Mouse (Mus musculus) forelimb bud, embryonic 11.5 days (tissue): ENCODE measurements at regions not wholly inside any gene's neighbourhood (a gene's known extent, or its start where the extent isn't known, plus 50 kb on each side); places are given as distances from the start of the nearest gene placed in this dataset.

Experiments
- DNase-seq: peaks from one replicate; pipeline ENCODE4 v3.0.0-alpha.2; 2012; ENCODE audit warnings: low read depth, low spot score

DNA sequence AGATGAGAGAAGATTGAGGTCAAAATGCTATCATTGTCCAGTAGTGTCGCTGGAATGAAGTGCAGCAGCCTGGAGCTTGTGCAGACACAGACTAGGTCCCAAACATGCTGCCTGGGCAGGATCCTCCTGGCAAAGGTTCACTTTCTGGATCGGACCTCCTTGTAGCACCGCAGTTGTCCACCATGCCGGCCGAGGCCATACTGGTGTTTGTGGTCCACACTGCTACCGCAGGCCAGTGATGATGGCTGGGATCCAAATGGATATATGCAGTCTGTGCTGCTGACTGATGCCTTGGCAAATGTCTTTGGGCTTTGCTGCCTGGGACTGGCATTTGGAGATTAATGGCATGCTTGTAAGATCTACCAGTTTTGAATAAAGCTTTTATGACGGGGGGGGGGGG, 174.5 kb upstream of the Tas2r134 start:
- no peak for DNase-seq

DNA sequence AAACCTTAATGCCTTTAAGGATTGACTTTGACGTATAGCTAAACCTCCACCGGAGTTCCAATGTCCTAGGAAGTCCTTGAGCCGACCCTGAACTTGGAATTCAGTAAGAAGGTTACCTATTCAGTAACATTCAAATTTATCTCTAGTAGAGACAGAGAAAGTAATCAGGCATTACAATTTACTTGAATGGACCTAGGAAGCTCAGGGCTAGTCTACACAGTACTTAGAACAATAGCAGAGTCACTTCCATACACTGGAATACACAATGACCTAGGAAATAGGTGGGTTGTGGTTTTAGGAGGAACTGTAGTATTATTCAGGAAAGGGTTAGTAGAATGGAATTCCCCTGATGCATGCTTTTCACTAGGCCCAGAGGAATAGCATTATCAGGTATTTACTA, 179.2 kb upstream of the Tas2r134 start:
- no peak for DNase-seq

- no peak for DNase-seq
These were observed 179.7 kb upstream of the Tas2r134 start for GRCm38 (mm10) chr2:51447616-51448015.

DNA sequence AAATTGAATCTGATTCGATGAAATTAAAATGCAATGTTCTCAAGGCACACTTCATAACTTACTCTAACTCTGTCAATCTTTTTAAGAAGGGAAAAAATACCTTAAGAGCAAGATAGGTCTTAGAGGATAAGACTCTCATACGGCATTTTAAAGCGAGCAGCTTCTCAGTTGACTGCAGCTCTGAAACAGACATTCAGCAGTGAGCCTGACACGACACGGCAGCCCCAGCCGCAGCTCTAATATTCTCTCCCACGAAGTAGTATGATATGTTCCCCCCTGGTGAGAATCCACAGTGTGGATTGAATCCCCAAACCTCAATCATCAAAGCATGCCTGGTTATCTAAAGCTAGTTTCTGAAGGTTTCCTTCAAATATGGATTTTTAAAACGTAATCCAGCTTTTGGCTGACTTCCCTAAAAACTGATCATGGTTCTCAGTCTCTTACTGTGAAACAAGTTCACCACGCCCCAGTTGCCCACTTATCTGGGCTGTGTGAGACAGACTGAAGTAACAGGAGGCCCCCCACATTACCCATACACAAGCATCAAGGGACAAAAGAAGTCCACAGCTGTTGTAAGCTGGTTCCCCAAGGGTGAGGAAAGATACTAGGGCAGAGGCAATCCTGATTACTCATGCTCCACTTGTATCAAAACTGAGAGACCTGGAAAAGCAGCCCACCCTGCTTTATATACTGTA, 182.8 kb upstream of the Tas2r134 start:
- no peak for DNase-seq

- no peak for DNase-seq
These were observed 183.4 kb upstream of the Tas2r134 start for GRCm38 (mm10) chr2:51443946-51444345.

DNA sequence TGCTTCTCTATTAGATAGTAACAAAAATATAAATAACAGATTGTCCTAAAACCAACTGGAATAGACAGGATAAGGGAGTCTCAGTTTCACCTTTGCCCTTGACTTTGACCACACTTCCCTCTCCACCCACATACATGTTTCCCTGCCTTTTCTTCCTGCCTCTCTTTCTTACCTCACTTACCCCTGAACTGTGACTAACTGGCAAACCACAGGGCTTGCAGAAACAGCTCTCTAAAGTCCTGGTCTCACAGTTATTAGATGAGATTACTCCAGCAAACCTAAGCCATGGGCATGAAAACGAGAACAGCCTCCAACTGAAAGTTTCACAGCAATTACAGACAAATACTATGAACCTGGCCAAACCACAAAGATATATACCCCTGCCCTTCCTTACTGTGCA, 188.3 kb upstream of the Tas2r134 start:
- DNase-seq = no peak

GRCm38 (mm10) chr2:51436590-51436989, 190.7 kb upstream of the Tas2r134 start:
- no peak for DNase-seq

GRCm38 (mm10) chr2:51431564-51431963, 195.7 kb upstream of the Tas2r134 start:
- no peak for DNase-seq

- DNase-seq = no peak
These were observed 197.6 kb upstream of the Tas2r134 start for GRCm38 (mm10) chr2:51429716-51430115.

GRCm38 (mm10) chr2:51422442-51422841, 204.9 kb upstream of the Tas2r134 start:
- peak; percentile 52 for DNase-seq

DNA sequence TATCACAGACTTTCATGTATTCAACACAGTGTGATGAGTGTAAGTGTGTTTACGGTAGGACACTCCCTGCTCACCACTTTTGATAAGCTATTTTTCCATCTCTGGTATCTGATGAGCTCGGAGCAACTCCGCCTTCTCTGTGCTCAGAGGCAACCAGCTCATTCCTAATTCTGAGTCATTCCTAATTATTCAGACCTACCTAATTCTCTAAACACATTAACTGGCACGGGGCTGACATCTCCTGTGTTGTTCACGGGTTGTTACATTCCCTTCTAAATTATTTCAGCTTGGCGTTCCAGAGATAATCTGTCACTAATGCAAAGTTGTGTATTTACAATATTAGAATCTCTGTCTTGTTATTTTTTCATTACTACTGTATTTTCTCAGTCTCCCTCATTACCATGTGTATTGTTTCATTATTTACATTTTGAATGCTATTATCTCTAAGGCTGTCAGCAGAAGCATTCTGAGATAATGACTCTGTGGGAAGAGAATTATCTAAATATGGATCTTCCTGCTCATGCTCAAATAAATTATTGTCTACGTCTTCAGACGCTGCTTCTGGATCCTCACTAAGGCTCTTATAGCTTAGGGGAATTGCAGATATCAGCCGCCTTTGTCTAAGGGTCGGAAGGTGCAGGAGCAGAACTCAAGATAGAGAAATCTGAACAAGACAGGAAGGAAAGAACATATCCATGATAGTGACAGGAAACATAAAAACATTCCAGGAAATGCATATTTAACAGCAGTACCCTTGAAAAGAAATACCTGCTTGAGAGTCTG, 209.2 kb upstream of the Tas2r134 start:
- no peak for DNase-seq

GRCm38 (mm10) chr2:51388390-51388789, 238.9 kb upstream of the Tas2r134 start:
- DNase-seq = no peak

DNA sequence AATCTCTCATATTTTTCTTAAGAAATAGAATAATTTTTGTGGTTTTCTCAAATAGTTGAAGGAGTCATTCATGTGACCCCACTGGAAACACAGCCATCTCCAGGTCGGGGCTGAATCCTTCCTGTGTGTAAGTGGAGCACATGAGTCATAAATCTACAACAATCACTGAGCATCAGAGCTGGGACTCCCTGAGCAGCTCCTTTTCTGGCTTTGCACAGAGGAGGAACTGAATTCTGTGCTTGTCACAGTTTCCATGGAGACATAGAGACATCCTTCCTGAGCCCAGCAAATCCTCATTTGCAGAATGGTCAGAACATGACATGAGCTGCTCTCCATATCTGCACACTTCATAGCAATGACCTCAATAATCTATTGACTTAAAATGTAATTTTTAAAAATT, 238.2 kb upstream of the Rnd3 start:
- no peak for DNase-seq

GRCm38 (mm10) chr2:51376597-51376996, 227.7 kb upstream of the Rnd3 start:
- DNase-seq = no peak

- DNase-seq = no peak
These were observed 225.7 kb upstream of the Rnd3 start for GRCm38 (mm10) chr2:51374636-51375035.

DNA sequence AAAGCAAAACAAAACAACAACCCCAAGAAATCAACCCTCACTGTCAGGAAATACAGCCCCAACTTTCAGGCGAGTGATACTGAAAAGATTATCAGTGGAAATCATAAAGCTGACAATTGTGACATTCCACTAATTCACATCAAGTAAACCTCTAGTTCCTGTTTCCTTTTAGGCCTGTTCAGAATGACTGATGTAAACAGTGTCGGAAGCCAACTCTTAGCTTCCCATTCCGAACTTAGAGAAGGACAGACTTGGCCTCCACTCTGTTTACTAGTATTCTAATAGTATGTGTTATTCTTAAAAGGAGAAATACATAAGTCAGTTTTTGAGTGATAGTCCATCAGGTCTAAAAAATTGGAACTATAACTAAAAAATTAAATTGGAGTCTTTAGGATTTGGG, 223.9 kb upstream of the Rnd3 start:
- no peak for DNase-seq

DNA sequence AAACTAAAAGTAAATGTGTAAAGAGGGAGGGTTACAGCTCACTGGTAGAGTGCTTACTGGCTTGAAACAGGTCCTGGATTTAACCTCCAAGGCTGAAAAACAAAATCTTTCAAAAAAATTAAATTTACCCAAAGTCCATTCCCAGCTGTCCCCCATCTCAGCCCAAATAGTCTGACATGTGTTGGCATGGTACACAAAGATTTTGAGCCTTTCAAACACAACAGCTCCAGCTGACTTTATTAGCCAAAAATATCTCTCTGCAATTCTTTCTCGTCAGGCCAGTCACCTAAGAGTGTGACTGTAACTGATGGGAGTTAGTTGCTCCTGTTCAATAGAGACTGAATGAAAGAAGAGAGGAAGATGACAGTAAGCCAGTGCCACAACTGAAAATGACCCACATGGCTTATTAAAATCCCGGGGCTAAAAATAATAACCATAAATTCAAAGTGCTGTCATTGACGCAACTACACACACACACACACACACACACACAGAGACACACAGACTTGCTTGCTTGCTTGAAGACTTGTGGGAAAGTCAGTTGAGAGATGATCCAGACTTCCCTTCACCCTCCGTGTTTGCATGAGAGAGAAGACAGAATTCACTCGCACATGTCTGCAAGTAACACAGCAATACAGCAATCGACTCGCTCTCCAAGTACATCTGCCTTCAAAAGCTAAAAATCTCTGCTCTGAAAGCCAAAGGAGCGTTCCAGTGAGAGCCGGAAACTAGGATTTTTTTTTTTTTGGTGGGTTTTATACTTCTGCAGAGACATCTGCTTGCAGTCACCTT, 214.1 kb upstream of the Rnd3 start:
- no peak for DNase-seq

GRCm38 (mm10) chr2:51355281-51355680, 206.4 kb upstream of the Rnd3 start:
- no peak for DNase-seq

DNA sequence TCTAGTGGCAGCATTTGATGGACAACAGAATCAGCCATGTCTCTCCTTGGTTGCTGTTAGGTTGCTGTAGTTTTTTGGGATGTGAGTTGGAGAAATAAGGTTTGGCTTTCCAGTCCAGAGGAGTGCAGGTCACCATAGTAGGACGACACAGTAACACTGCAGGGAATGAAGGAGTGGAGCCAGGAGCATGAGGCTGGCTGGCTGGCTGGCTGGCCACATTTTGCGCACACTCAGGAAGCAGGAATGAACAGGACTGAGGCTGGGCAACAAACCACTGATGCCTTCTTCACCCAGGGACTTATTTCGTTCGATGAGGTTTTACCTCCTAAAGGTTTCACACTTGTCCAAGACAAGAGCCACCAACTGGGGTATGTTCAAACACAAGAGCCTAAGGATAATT, 205.9 kb upstream of the Rnd3 start:
- no peak for DNase-seq

DNA sequence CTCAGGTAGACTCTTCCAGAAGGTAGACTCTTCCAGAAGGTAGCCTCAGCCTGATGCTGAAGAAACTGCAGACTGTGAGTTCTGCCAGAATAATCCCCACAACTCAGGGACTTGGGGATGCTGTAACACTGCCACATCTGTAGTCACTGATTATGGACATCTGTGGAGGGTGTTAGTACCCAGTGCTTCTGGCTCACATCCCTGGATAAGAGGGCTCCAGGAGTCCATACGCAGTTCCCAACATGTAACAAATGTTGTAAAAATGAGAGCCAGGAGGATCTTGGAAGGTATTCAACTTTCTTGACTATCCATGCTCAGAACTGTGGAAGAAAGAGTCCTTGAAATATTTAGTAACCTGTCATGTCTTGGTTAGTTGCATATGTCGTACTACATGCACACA, 200.7 kb upstream of the Rnd3 start:
- no peak for DNase-seq

DNA sequence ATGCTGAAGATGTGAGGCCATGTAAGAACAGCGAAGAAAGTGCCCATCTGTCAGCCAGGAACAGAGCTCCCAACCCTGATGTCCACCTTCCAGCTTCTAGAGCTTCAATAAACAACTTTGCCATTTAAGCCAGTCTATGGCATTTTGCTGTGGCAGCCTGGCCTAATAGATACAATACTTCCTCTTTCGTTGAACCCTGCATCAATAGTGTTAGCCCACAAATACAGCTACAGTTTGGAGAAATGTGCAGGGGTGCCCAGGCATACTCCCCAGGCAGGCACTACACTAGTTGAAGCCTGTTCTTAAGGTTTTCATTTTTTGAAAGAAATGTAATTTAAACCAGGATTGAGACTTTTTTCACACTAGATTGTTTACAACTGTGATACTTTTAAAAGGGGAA, 199.9 kb upstream of the Rnd3 start:
- DNase-seq = no peak

DNA sequence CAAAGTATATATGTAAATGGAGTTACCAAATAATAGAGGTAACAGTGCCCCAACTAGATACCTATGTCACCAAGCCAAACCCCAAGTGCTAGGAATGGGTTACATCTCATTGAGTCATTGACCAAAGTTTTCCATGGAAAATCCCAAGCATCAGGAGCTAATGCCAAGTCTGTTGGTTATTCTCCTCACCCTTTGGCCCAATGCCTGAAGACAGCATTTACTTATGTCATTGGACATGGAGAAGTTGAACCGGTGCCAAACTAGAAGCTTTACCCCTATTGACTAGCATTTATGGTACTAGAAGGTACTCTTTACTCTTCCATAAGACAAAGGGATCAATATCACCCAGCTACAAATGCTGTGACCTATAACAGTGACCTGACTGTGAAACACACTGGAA, 198.2 kb upstream of the Rnd3 start:
- no peak for DNase-seq

GRCm38 (mm10) chr2:51342421-51342820, 193.5 kb upstream of the Rnd3 start:
- DNase-seq = no peak
